Mouse (Mus musculus): Measurements from ENCODE around the gene Slc6a6.

Gene Slc6a6

GRCm38 (mm10) chr6:91665990-91666700, 17.7 kb upstream of the Slc6a6 start:
- in situ Hi-C loops (cut with MboI; ENCODE audit: low pct_unique_long_range_greater_than_20kb in 1 of 2, low sequenced_read_pairs in 2 of 2, unreplicated experiment in 1 of 2) = no loop called here

- in situ Hi-C loops (cut with MboI; ENCODE audit: low pct_unique_long_range_greater_than_20kb in 1 of 2, low sequenced_read_pairs in 2 of 2, unreplicated experiment in 1 of 2) = no loop called here
These were observed 16.7 kb upstream of the Slc6a6 start for GRCm38 (mm10) chr6:91667141-91667540.

GRCm38 (mm10) chr6:91668276-91668675, 15.6 kb upstream of the Slc6a6 start:
- in situ Hi-C loops (cut with MboI; ENCODE audit: low pct_unique_long_range_greater_than_20kb in 1 of 2, low sequenced_read_pairs in 2 of 2, unreplicated experiment in 1 of 2) = no loop called here

- in situ Hi-C loops (cut with MboI; ENCODE audit: low pct_unique_long_range_greater_than_20kb in 1 of 2, low sequenced_read_pairs in 2 of 2, unreplicated experiment in 1 of 2) = no loop called here
These were observed 14.6 kb upstream of the Slc6a6 start for GRCm38 (mm10) chr6:91669270-91669669.

- in situ Hi-C loops (cut with MboI; ENCODE audit: low pct_unique_long_range_greater_than_20kb in 1 of 2, low sequenced_read_pairs in 2 of 2, unreplicated experiment in 1 of 2) = no loop called here
These were observed 13.6 kb upstream of the Slc6a6 start for GRCm38 (mm10) chr6:91670224-91670623.

- in situ Hi-C loops (cut with MboI; ENCODE audit: low pct_unique_long_range_greater_than_20kb in 1 of 2, low sequenced_read_pairs in 2 of 2, unreplicated experiment in 1 of 2) = no loop called here
These were observed 9.0 kb upstream of the Slc6a6 start for GRCm38 (mm10) chr6:91674757-91675350.

- in situ Hi-C loops (cut with MboI; ENCODE audit: low pct_unique_long_range_greater_than_20kb in 1 of 2, low sequenced_read_pairs in 2 of 2, unreplicated experiment in 1 of 2) = no loop called here
These were observed 5.3 kb upstream of the Slc6a6 start for GRCm38 (mm10) chr6:91678506-91679094.

- in situ Hi-C loops (cut with MboI; ENCODE audit: low pct_unique_long_range_greater_than_20kb in 1 of 2, low sequenced_read_pairs in 2 of 2, unreplicated experiment in 1 of 2) = no loop called here
These were observed 4.7 kb upstream of the Slc6a6 start for GRCm38 (mm10) chr6:91679095-91679577.

GRCm38 (mm10) chr6:91679716-91680115, 4.1 kb upstream of the Slc6a6 start:
- in situ Hi-C loops (cut with MboI; ENCODE audit: low pct_unique_long_range_greater_than_20kb in 1 of 2, low sequenced_read_pairs in 2 of 2, unreplicated experiment in 1 of 2) = no loop called here

- in situ Hi-C loops (cut with MboI; ENCODE audit: low pct_unique_long_range_greater_than_20kb in 1 of 2, low sequenced_read_pairs in 2 of 2, unreplicated experiment in 1 of 2) = no loop called here
These were observed 2.0 kb upstream of the Slc6a6 start for GRCm38 (mm10) chr6:91681841-91682240.

- in situ Hi-C loops (cut with MboI; ENCODE audit: low pct_unique_long_range_greater_than_20kb in 1 of 2, low sequenced_read_pairs in 2 of 2, unreplicated experiment in 1 of 2) = no loop called here
These were observed 732 bp upstream of the Slc6a6 start for GRCm38 (mm10) chr6:91683121-91683520.

- in situ Hi-C loops (cut with MboI; ENCODE audit: low pct_unique_long_range_greater_than_20kb in 1 of 2, low sequenced_read_pairs in 2 of 2, unreplicated experiment in 1 of 2) = no loop called here
These were observed 599 bp downstream of the Slc6a6 start for GRCm38 (mm10) chr6:91684474-91684829.

- in situ Hi-C loops (cut with MboI; ENCODE audit: low pct_unique_long_range_greater_than_20kb in 1 of 2, low sequenced_read_pairs in 2 of 2, unreplicated experiment in 1 of 2) = no loop called here
These were observed 1.1 kb downstream of the Slc6a6 start for GRCm38 (mm10) chr6:91684831-91685532.

GRCm38 (mm10) chr6:91685533-91685883, 1.7 kb downstream of the Slc6a6 start:
- in situ Hi-C loops (cut with MboI; ENCODE audit: low pct_unique_long_range_greater_than_20kb in 1 of 2, low sequenced_read_pairs in 2 of 2, unreplicated experiment in 1 of 2) = no loop called here

- in situ Hi-C loops (cut with MboI; ENCODE audit: low pct_unique_long_range_greater_than_20kb in 1 of 2, low sequenced_read_pairs in 2 of 2, unreplicated experiment in 1 of 2) = no loop called here
These were observed 2.0 kb downstream of the Slc6a6 start for GRCm38 (mm10) chr6:91685896-91686295.

GRCm38 (mm10) chr6:91686597-91686996, 2.7 kb downstream of the Slc6a6 start:
- in situ Hi-C loops (cut with MboI; ENCODE audit: low pct_unique_long_range_greater_than_20kb in 1 of 2, low sequenced_read_pairs in 2 of 2, unreplicated experiment in 1 of 2) = no loop called here

- in situ Hi-C loops (cut with MboI; ENCODE audit: low pct_unique_long_range_greater_than_20kb in 1 of 2, low sequenced_read_pairs in 2 of 2, unreplicated experiment in 1 of 2) = no loop called here
These were observed 4.2 kb downstream of the Slc6a6 start for GRCm38 (mm10) chr6:91688021-91688420.

GRCm38 (mm10) chr6:91689231-91689630, 5.4 kb downstream of the Slc6a6 start:
- in situ Hi-C loops (cut with MboI; ENCODE audit: low pct_unique_long_range_greater_than_20kb in 1 of 2, low sequenced_read_pairs in 2 of 2, unreplicated experiment in 1 of 2) = no loop called here

GRCm38 (mm10) chr6:91690222-91690621, 6.4 kb downstream of the Slc6a6 start:
- in situ Hi-C loops (cut with MboI; ENCODE audit: low pct_unique_long_range_greater_than_20kb in 1 of 2, low sequenced_read_pairs in 2 of 2, unreplicated experiment in 1 of 2) = no loop called here
